Mouse (Mus musculus): ENCODE data around the gene Ciao1. TPM values are rescaled to one million over a fixed set of nuclear protein-coding genes. Genes with fewer than 3 reads are reported as not detected.
"Not testable (repeated sequence)": the region's sequence is repeated elsewhere in the genome, so short reads cannot be mapped to it uniquely, and the experiment has no call there.

Ciao1 gene
- polyA plus RNA-seq, 1 experiment from 2014 or later: 70.5 TPM

DNA sequence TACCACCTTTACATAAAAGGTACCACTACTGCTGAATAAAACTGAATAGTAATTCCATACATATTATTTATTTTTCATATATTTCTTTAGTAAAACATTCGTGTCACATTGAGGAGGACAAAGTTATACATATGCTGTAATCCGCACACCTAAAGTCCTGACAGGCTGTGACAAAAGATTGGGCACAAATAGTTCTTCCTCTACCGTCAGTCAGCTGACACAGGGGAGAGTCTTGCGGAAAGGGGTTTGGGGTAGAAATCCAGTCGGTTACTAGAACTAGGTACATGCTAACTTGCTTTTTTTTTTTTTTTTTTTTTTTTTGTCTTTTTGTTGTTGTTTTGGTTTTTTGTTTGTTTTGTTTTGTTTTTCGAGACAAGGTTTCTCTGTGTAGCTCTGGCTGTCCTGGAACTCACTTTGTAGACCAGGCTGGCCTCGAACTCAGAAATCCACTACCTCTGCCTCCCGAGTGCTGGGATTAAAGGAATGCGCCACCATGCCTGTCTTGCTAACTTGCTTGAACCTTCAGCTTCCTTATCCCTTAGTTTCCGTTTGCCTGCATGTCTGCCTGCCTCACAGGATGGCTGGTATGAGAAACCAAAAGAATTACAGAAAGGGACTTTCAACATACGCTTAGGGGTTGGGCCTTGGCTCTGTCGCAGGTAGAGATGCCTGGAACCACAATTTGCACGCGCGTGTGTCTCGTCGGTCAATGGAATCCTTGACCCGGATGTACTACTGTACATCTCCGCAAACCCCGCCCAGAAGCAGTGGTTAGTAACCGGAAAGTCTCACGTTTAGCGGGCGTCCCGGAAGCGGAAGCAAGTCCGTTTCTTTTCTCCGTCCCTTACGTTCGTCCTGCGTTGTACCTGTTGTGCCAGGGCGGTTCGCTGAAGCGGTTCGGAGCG, 39.8 kb downstream of the Ciao1 start, which contains the start of the genes 1810024B03Rik and Snrnp200:
Gene 1810024B03Rik, minus strand, starts transcription at position 734 of the 905 bp plus-strand sequence.
Gene Snrnp200, plus strand, starts transcription at position 840 of the 905 bp plus-strand sequence.
- peak; percentile 82 for ATAC-seq
- in situ Hi-C loops (cut with MboI; ENCODE audit: low pct_unique_long_range_greater_than_20kb): loop anchor here (10.0 kb wide), 1 partner anchor 183 kb away; no protein-coding TSS in a partner anchor
- CTCF ChIA-PET: no interaction called here
- POLR2A ChIA-PET: no interaction called here
- DNase-seq (ENCODE audit: low read depth, low spot score): peak; percentile 84
- no peaks in the 10 kb centered on the region for H3K27me3 ChIP-seq
- TF ChIP-seq CTCF (IDR thresholded peaks at IDR 0.05): no peak

DNA sequence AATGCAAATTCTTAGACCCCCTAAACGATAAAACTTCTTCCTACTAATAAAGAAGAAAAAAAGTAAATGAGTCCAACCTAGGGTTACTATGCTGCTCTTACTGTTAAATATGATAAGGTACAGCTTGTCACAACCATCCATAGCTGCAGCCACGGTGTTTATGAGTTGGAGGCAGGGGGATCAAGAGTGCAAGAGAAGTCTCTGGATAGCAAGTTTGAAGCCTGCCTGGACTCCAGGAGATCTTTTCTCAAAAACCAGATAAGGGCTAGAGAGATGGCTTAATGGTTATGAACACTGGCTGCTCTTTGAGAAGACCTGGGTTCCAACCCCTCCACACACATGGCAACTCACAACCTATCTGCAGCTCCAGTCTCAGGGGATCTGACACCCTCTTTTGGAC, 40.7 kb downstream of the Ciao1 start:
- ChIA-PET CTCF (no interaction called here), POLR2A (no interaction called here)
- DNase-seq (ENCODE audit: low read depth, low spot score): no peak

GRCm38 (mm10) chr2:127205936-127206335, 41.7 kb downstream of the Ciao1 start:
- in situ Hi-C loops (cut with MboI; ENCODE audit: low pct_unique_long_range_greater_than_20kb): loop anchor here (10.0 kb wide), 1 partner anchor 181 kb away; no protein-coding TSS in a partner anchor
- ATAC-seq; POLR2A ChIA-PET; DNase-seq (ENCODE audit: low read depth, low spot score); H3K27me3 ChIP-seq: not testable (repeated sequence)
- CTCF ChIA-PET: interaction anchor here (1.1 to 1.4 kb wide), 2 partner anchors 12 to 18 kb away, joined by 3 to 4 read pairs; no protein-coding TSS in a partner anchor

More for the DNA sequence above, 40.7 kb downstream of the Ciao1 start:
- no peak for ATAC-seq
- in situ Hi-C loops (cut with MboI; ENCODE audit: low pct_unique_long_range_greater_than_20kb): loop anchor here (10.0 kb wide), 1 partner anchor 182 kb away; no protein-coding TSS in a partner anchor
- no peak for TF ChIP-seq CTCF (IDR thresholded peaks at IDR 0.05)
- H3K27me3 ChIP-seq: no peaks in the 10 kb centered on the region

- in situ Hi-C loops (cut with MboI; ENCODE audit: low pct_unique_long_range_greater_than_20kb): loop anchor here (5.0 to 10.0 kb wide), 2 partner anchors 43 to 180 kb away; no protein-coding TSS in a partner anchor
- ATAC-seq (no peak), DNase-seq (ENCODE audit: low read depth, low spot score) (no peak)
- CTCF ChIA-PET: interaction anchor here (0.7 to 1.4 kb wide), 3 partner anchors 11 to 110 kb away, joined by 3 to 4 read pairs (median 3); no protein-coding TSS in a partner anchor
- no peaks in the 10 kb centered on the region for H3K27me3 ChIP-seq
- peak; percentile 71 for TF ChIP-seq CTCF (IDR thresholded peaks at IDR 0.05)
- POLR2A ChIA-PET: no interaction called here
Measured at GRCm38 (mm10) chr2:127204932-127205331, 42.7 kb downstream of the Ciao1 start.

Other genes starting within 250 kb of the Ciao1 start
- gene Ap4e1, start 239.1 kb downstream of the Ciao1 start, polyA plus RNA-seq (2021): 9.9 TPM
- gene Blvra, start 177.2 kb downstream of the Ciao1 start, polyA plus RNA-seq (2021): 35.8 TPM
- gene Ncaph, start 113.9 kb downstream of the Ciao1 start, polyA plus RNA-seq (2021): 30.1 TPM
- gene Itpripl1, start 104.4 kb downstream of the Ciao1 start, polyA plus RNA-seq (2021): 10.0 TPM
- 0.76 TPM for gene 1810024B03Rik, start 39.5 kb downstream of the Ciao1 start, polyA plus RNA-seq (2021)
- 108 TPM for gene Snrnp200, start 39.4 kb downstream of the Ciao1 start, polyA plus RNA-seq (2021)
- gene Tmem127, start 92 bp upstream of the Ciao1 start, polyA plus RNA-seq (2021): 81.1 TPM
- gene Stard7, start 22.4 kb upstream of the Ciao1 start, polyA plus RNA-seq (2021): 85.1 TPM
- gene Dusp2, start 88.3 kb upstream of the Ciao1 start, polyA plus RNA-seq (2021): 7.0 TPM
- not detected for gene Astl, start 90.8 kb upstream of the Ciao1 start, polyA plus RNA-seq (2021)
- not detected for gene Adra2b, start 115.4 kb upstream of the Ciao1 start, polyA plus RNA-seq (2021)
- 0.05 TPM for gene Gpat2, start 177.4 kb upstream of the Ciao1 start, polyA plus RNA-seq (2021)
- gene Fahd2a, start 196.7 kb upstream of the Ciao1 start, polyA plus RNA-seq (2021): 40.3 TPM